Mouse (Mus musculus) cortical plate, adult 2 months (tissue): Measurements from ENCODE around the gene Inpp5a. TPM values are rescaled to one million over a fixed set of nuclear protein-coding genes. Genes with fewer than 3 reads are reported as not detected.

Experiments used
- H3K27ac ChIP-seq: fragments of 200-500 bp; 2 replicates; pipeline ENCODE4 v1.5.1; 2012; ENCODE audit warnings: low read length, control low read depth, inconsistent platforms; ENCODE audit not compliant: insufficient read depth
- H3K4me1 ChIP-seq: fragments of 200-500 bp; 2 replicates; pipeline ENCODE4 v1.6.1; 2011; ENCODE audit warnings: low read length; ENCODE audit not compliant: control insufficient read depth, insufficient read depth
- H3K4me3 ChIP-seq: fragments of 200-500 bp; 2 replicates; pipeline ENCODE4 v1.5.1; 2011; ENCODE audit warnings: mild to moderate bottlenecking, low read length, control low read depth; ENCODE audit not compliant: insufficient read depth
- CTCF ChIP-seq: fragments of 200-500 bp; IDR thresholded peaks from 2 replicates; pipeline ENCODE4 v1.5.1; 2011; ENCODE audit warnings: mild to moderate bottlenecking, control low read depth, low read length; ENCODE audit not compliant: insufficient read depth; ENCODE audit errors: extremely low read depth
- POLR2A ChIP-seq: fragments of 200-500 bp; IDR thresholded peaks from 2 replicates; pipeline ENCODE4 v1.6.1; 2011; ENCODE audit warnings: mild to moderate bottlenecking, low read length, control low read depth; ENCODE audit not compliant: insufficient read depth; ENCODE audit errors: extremely low read depth
- polyA plus RNA-seq: library from polyadenylated mRNA; depleted of rRNA; stranded (reverse); fragments of >200 nt; gene quantifications from 2 replicates; pipeline ENCODE4 v1.2.3, GENCODE M21; 2012

Gene Inpp5a
- polyA plus RNA-seq, 1 experiment = 27.8 TPM

GRCm38 (mm10) chr7:139397521-139397920 lies 8.6 kb downstream of the Inpp5a start:
- no peak overlapping the region for H3K4me3 ChIP-seq
- TF ChIP-seq CTCF (no peak), POLR2A (no peak)
- no peaks in the 10 kb centered on the region for H3K4me1 ChIP-seq
- no peak overlapping the region for H3K27ac ChIP-seq

- Histone ChIP-seq H3K4me3 (no peak overlapping the region), H3K27ac (no peak overlapping the region), H3K4me1 (no peaks in the 10 kb centered on the region)
- TF ChIP-seq CTCF (no peak), POLR2A (no peak)
These were observed 9.2 kb downstream of the Inpp5a start for GRCm38 (mm10) chr7:139398111-139398510.

GRCm38 (mm10) chr7:139398530-139399021 lies 9.7 kb downstream of the Inpp5a start:
- Histone ChIP-seq H3K4me3 (no peak overlapping the region), H3K27ac (no peak overlapping the region), H3K4me1 (no peaks in the 10 kb centered on the region)
- TF ChIP-seq CTCF (no peak), POLR2A (no peak)

GRCm38 (mm10) chr7:139399572-139399971 lies 10.7 kb downstream of the Inpp5a start:
- TF ChIP-seq POLR2A = no peak
- TF ChIP-seq CTCF = no peak
- Histone ChIP-seq H3K4me3 (no peak overlapping the region), H3K4me1 (no peaks in the 10 kb centered on the region), H3K27ac (no peak overlapping the region)

GRCm38 (mm10) chr7:139399977-139400685 lies 11.2 kb downstream of the Inpp5a start:
- Histone ChIP-seq H3K4me1 (no peaks in the 10 kb centered on the region), H3K4me3 (no peak overlapping the region), H3K27ac (no peak overlapping the region)
- TF ChIP-seq CTCF (no peak), POLR2A (no peak)

- no peak overlapping the region for H3K4me3 ChIP-seq
- H3K27ac ChIP-seq = no peak overlapping the region
- TF ChIP-seq CTCF (no peak), POLR2A (no peak)
- no peaks in the 10 kb centered on the region for H3K4me1 ChIP-seq
These were observed 12.0 kb downstream of the Inpp5a start for GRCm38 (mm10) chr7:139400926-139401325.

GRCm38 (mm10) chr7:139401791-139402190 lies 12.9 kb downstream of the Inpp5a start:
- TF ChIP-seq POLR2A = no peak
- no peak for TF ChIP-seq CTCF
- no peak overlapping the region for H3K4me3 ChIP-seq
- no peak overlapping the region for H3K27ac ChIP-seq
- H3K4me1 ChIP-seq = no peaks in the 10 kb centered on the region

GRCm38 (mm10) chr7:139402721-139403120 lies 13.8 kb downstream of the Inpp5a start:
- no peak overlapping the region for H3K27ac ChIP-seq
- no peaks in the 10 kb centered on the region for H3K4me1 ChIP-seq
- TF ChIP-seq CTCF = no peak
- TF ChIP-seq POLR2A = no peak
- H3K4me3 ChIP-seq = no peak overlapping the region

- no peak overlapping the region for H3K27ac ChIP-seq
- H3K4me1 ChIP-seq = no peaks in the 10 kb centered on the region
- H3K4me3 ChIP-seq = no peak overlapping the region
- no peak for TF ChIP-seq CTCF
- TF ChIP-seq POLR2A = no peak
These were observed 17.7 kb downstream of the Inpp5a start for GRCm38 (mm10) chr7:139406581-139406980.

GRCm38 (mm10) chr7:139407966-139408365 lies 19.1 kb downstream of the Inpp5a start:
- Histone ChIP-seq H3K4me1 (no peaks in the 10 kb centered on the region), H3K4me3 (no peak overlapping the region), H3K27ac (no peak overlapping the region)
- TF ChIP-seq CTCF (no peak), POLR2A (no peak)

- no peak overlapping the region for H3K4me3 ChIP-seq
- no peak for TF ChIP-seq CTCF
- no peak for TF ChIP-seq POLR2A
- no peaks in the 10 kb centered on the region for H3K4me1 ChIP-seq
- H3K27ac ChIP-seq = no peak overlapping the region
These were observed 21.0 kb downstream of the Inpp5a start for GRCm38 (mm10) chr7:139409903-139410302.
